Mouse (Mus musculus): Measurements from ENCODE around the gene Rgs6. TPM values are rescaled to one million over a fixed set of nuclear protein-coding genes. Genes with fewer than 3 reads are reported as not detected.

The Rgs6 gene
- total RNA-seq, 1 experiment from 2014 or later: not detected

- ATAC-seq (replicated peaks; ENCODE audit: low read depth, poor library complexity, severe bottlenecking): peak; percentile 30; the same call in 1 of the 2 replicates
Observed at GRCm38 (mm10) chr12:83150030-83150429, 561.9 kb downstream of the Rgs6 start.

GRCm38 (mm10) chr12:83150813-83151212 lies 562.7 kb downstream of the Rgs6 start:
- peak; percentile 76 for ATAC-seq (replicated peaks; ENCODE audit: low read depth, poor library complexity, severe bottlenecking)

GRCm38 (mm10) chr12:83151474-83151873 lies 563.4 kb downstream of the Rgs6 start:
- ATAC-seq (replicated peaks; ENCODE audit: low read depth, poor library complexity, severe bottlenecking): no peak

- ATAC-seq (replicated peaks; ENCODE audit: low read depth, poor library complexity, severe bottlenecking): no peak
Observed at GRCm38 (mm10) chr12:83160211-83160610, 572.1 kb downstream of the Rgs6 start.

GRCm38 (mm10) chr12:83160700-83161099 lies 572.6 kb downstream of the Rgs6 start:
- no peak for ATAC-seq (replicated peaks; ENCODE audit: low read depth, poor library complexity, severe bottlenecking)

- no peak for ATAC-seq (replicated peaks; ENCODE audit: low read depth, poor library complexity, severe bottlenecking)
Observed at GRCm38 (mm10) chr12:83163721-83164120, 575.6 kb downstream of the Rgs6 start.

- no peak for ATAC-seq (replicated peaks; ENCODE audit: low read depth, poor library complexity, severe bottlenecking)
Observed at GRCm38 (mm10) chr12:83165058-83165457, 577.0 kb downstream of the Rgs6 start.

GRCm38 (mm10) chr12:83168310-83168709 lies 580.2 kb downstream of the Rgs6 start:
- ATAC-seq (replicated peaks; ENCODE audit: low read depth, poor library complexity, severe bottlenecking): no peak

GRCm38 (mm10) chr12:83169495-83170209 lies 581.6 kb downstream of the Rgs6 start:
- ATAC-seq (replicated peaks; ENCODE audit: low read depth, poor library complexity, severe bottlenecking): peak; percentile 18; the same call in 1 of the 2 replicates

- ATAC-seq (replicated peaks; ENCODE audit: low read depth, poor library complexity, severe bottlenecking): no peak
Observed at GRCm38 (mm10) chr12:83178770-83179169, 590.7 kb downstream of the Rgs6 start.

- ATAC-seq (replicated peaks; ENCODE audit: low read depth, poor library complexity, severe bottlenecking): no peak
Observed at GRCm38 (mm10) chr12:83179860-83180259, 591.8 kb downstream of the Rgs6 start.

GRCm38 (mm10) chr12:83180561-83180960 lies 592.5 kb downstream of the Rgs6 start:
- no peak for ATAC-seq (replicated peaks; ENCODE audit: low read depth, poor library complexity, severe bottlenecking)

GRCm38 (mm10) chr12:83201674-83202073 lies 613.6 kb downstream of the Rgs6 start:
- no peak for ATAC-seq (replicated peaks; ENCODE audit: low read depth, poor library complexity, severe bottlenecking)

- ATAC-seq (replicated peaks; ENCODE audit: low read depth, poor library complexity, severe bottlenecking): no peak
Observed at GRCm38 (mm10) chr12:83204361-83204760, 616.3 kb downstream of the Rgs6 start.

- no peak for ATAC-seq (replicated peaks; ENCODE audit: low read depth, poor library complexity, severe bottlenecking)
Observed at GRCm38 (mm10) chr12:83206866-83207265, 618.8 kb downstream of the Rgs6 start.

- ATAC-seq (replicated peaks; ENCODE audit: low read depth, poor library complexity, severe bottlenecking): no peak
Observed at GRCm38 (mm10) chr12:83207481-83207880, 619.4 kb downstream of the Rgs6 start.

- no peak for ATAC-seq (replicated peaks; ENCODE audit: low read depth, poor library complexity, severe bottlenecking)
Observed at GRCm38 (mm10) chr12:83208011-83208410, 619.9 kb downstream of the Rgs6 start.

GRCm38 (mm10) chr12:83208841-83209240 lies 620.7 kb downstream of the Rgs6 start:
- no peak for ATAC-seq (replicated peaks; ENCODE audit: low read depth, poor library complexity, severe bottlenecking)

GRCm38 (mm10) chr12:83209461-83209860 lies 621.4 kb downstream of the Rgs6 start:
- no peak for ATAC-seq (replicated peaks; ENCODE audit: low read depth, poor library complexity, severe bottlenecking)

- no peak for ATAC-seq (replicated peaks; ENCODE audit: low read depth, poor library complexity, severe bottlenecking)
Observed at GRCm38 (mm10) chr12:83210294-83210693, 622.2 kb downstream of the Rgs6 start.

GRCm38 (mm10) chr12:83210735-83211134 lies 622.6 kb downstream of the Rgs6 start:
- ATAC-seq (replicated peaks; ENCODE audit: low read depth, poor library complexity, severe bottlenecking): no peak
